Mouse (Mus musculus): ENCODE measurements around the gene Ncoa1. TPM values are rescaled to one million over a fixed set of nuclear protein-coding genes. Genes with fewer than 3 reads are reported as not detected.

The Ncoa1 gene
- total and polyA plus RNA-seq, 3 experiments = 36.0 to 65.0 (median 45.0) TPM

DNA sequence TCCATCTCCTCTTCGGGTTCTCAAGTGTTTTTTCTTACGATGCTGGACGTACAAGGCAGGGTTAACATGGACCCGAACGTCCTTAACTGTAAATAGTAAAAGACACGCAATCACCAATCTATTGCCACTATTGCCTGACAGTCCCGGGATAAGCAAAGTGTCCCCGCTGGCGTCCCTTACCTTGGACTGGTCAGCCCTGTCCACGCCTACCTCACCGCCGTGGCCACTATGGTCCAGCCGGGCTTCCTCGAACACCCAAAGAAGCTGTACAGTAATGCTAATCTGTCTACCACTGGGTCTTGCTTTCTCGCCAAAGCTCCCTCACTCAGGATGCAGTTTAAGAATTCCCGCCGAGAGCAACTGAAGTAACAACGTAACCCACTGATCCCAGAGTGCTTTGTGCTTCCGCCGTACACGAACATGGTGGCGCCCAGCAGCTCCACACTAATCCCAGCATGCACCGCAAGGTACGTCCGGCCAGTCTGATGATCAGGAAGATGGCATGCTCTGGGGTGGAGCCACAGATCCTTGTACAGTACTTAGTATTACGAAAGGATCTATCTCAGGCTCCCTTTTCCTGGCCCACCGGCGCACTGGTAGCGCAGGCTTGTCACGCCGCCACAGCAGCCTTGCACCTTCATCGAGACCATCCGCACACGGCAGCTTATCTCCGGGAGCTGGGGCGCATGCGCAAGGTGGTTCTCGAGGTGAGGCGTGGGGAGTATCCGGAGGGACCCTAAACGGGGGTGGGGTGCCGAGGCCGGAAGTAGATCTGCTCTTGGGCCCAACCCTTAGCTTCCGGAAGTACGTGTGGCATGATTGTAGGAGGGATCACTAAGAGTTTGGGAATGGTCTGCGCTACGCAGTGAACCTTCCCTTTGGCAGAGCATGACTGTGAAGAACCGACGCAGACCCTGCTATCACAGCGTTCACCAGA is 243.1 kb downstream of the Ncoa1 start, which contains the start of the genes Ptrhd1 and Cenpo (continued):
- TF ChIP-seq MAX (IDR thresholded peaks at IDR 0.05; ENCODE audit: low read length) = peak; percentile 47
- 0 out of 2 replicates have a peak, but pooled peaks have one; percentile 5 for TF ChIP-seq CHD1 (IDR thresholded peaks at IDR 0.05; ENCODE audit: low read depth, low read length)
- TF ChIP-seq SIN3A (IDR thresholded peaks at IDR 0.05; ENCODE audit: low read length) = peak; percentile 99

GRCm38 (mm10) chr12:4232777-4233176 is 244.2 kb downstream of the Ncoa1 start:
- Histone ChIP-seq H3K36me3 (ENCODE audit: control insufficient read depth in 1 of 2, insufficient read depth in 2 of 2, low read length in 2 of 2) (peaks cover 5 to 16% of the 10 kb centered on the region in 2 experiments), H3K79me2 (ENCODE audit: control insufficient read depth, insufficient read depth, low read length, poor library complexity) (peaks cover 26% of the 10 kb centered on the region), H3K4me1 (ENCODE audit: control insufficient read depth in 1 of 2, insufficient read depth in 2 of 2, low read length in 2 of 2) (peaks cover 0 to 6% of the 10 kb centered on the region in 2 experiments; a peak in 3 of 4 replicates), H3K9me3 (replicated peaks; ENCODE audit: insufficient read depth, low read length) (no peaks in the 10 kb centered on the region), H3K9ac (ENCODE audit: control insufficient read depth, low read depth, low read length, poor library complexity, severe bottlenecking) (peak overlapping the region; percentile 84), H3K4me3 (ENCODE audit: control insufficient read depth in 1 of 2, insufficient read depth in 1 of 2, low read depth in 2 of 2, low read length in 2 of 2) (peak overlapping the region; percentile 69 to 94), H3K27me3 (ENCODE audit: control insufficient read depth in 1 of 2, insufficient read depth in 2 of 2, low read length in 2 of 2) (no peaks in the 10 kb centered on the region), H3K27ac (ENCODE audit: control insufficient read depth, low read depth, low read length) (peak overlapping the region; percentile 60)
- DNase-seq (ENCODE audit: low read depth, low spot score) = peak; percentile 73
- TF ChIP-seq SIN3A (IDR thresholded peaks at IDR 0.05; ENCODE audit: low read length) = peak; percentile 34
- no peak for TF ChIP-seq E2F4 (IDR thresholded peaks at IDR 0.05; ENCODE audit: borderline replicate concordance, low read depth, low read length)
- TF ChIP-seq TCF12 (IDR thresholded peaks at IDR 0.05; ENCODE audit: low read depth, low read length) = no peak
- TF ChIP-seq ZC3H11A (IDR thresholded peaks at IDR 0.05; ENCODE audit: low read depth, low read length) = no peak
- TF ChIP-seq NELFE (IDR thresholded peaks at IDR 0.05; ENCODE audit: low read depth, low read length) = 0 out of 2 replicates have a peak, but pooled peaks have one; percentile 4
- peak; percentile 60; the same call in 1 of the 2 replicates for TF ChIP-seq TBP (IDR thresholded peaks at IDR 0.05; ENCODE audit: low read depth, low read length)
- no peak for TF ChIP-seq SMC3 (IDR thresholded peaks at IDR 0.05; ENCODE audit: low read depth, low read length)
- no peak for TF ChIP-seq MYC (IDR thresholded peaks at IDR 0.05; ENCODE audit: low read depth, low read length)
- no peak; a peak in 1 of 4 replicates for TF ChIP-seq EP300 (IDR thresholded peaks at IDR 0.05; ENCODE audit: low read depth in 1 of 2, low read length in 2 of 2)
- TF ChIP-seq JUND (IDR thresholded peaks at IDR 0.05; ENCODE audit: low read depth, low read length) = no peak
- TF ChIP-seq ETS1 (IDR thresholded peaks at IDR 0.05; ENCODE audit: low read depth, low read length) = 0 out of 2 replicates have a peak, but pooled peaks have one; percentile 3
- TF ChIP-seq BHLHE40 (IDR thresholded peaks at IDR 0.05; ENCODE audit: borderline replicate concordance, low read depth, low read length) = no peak
- peak; percentile 28; the same call in 1 of the 2 replicates for TF ChIP-seq GATA1 (IDR thresholded peaks at IDR 0.05; ENCODE audit: low read depth, low read length)
- TF ChIP-seq NRF1 (IDR thresholded peaks at IDR 0.05; ENCODE audit: insufficient read depth, low read depth, low read length, poor library complexity, severe bottlenecking) = no peak

All from MEL (cell line).